Mouse (Mus musculus) CH12.LX (cell line): ENCODE results near the gene Fpr2. TPM values are rescaled to one million over a fixed set of nuclear protein-coding genes. Genes with fewer than 3 reads are reported as not detected.
A peak's percentile ranks its signal among the peaks of the same experiment; 100 is the strongest.

Experiments used
- DNase-seq: peaks from one replicate; pipeline ENCODE4 v3.0.0-alpha.2; 2013; ENCODE audit errors: extremely low read depth
- H3K27ac ChIP-seq: 2 replicates; pipeline ENCODE4 v1.5.1; 2012; ENCODE audit warnings: low read depth, mild to moderate bottlenecking, control low read depth, moderate library complexity; ENCODE audit not compliant: insufficient read depth
- H3K27me3 ChIP-seq: replicated peaks from 2 replicates; pipeline ENCODE3; 2012; ENCODE audit warnings: inconsistent platforms
- H3K36me3 ChIP-seq, 2 experiments: replicated peaks in 1 of 2; 2 replicates each; pipeline versions ENCODE3 to v1.6.1; 2012; ENCODE audit warnings: inconsistent platforms in 1 of 2, low read length in 1 of 2, mild to moderate bottlenecking in 1 of 2, mixed read lengths in 1 of 2, moderate library complexity in 1 of 2; ENCODE audit not compliant: control insufficient read depth in 1 of 2, insufficient read depth in 1 of 2
- H3K4me1 ChIP-seq, 2 experiments: 2 replicates each; pipeline ENCODE4 v1.6.1; 2012; ENCODE audit warnings: inconsistent platforms in 1 of 2, moderate library complexity in 1 of 2; ENCODE audit not compliant: insufficient read depth in 2 of 2, control insufficient read depth in 1 of 2
- H3K4me2 ChIP-seq: 2 replicates; pipeline ENCODE4 v1.6.1; 2012; ENCODE audit warnings: low read depth, mild to moderate bottlenecking, control low read depth; ENCODE audit not compliant: poor library complexity, insufficient read depth, severe bottlenecking
- H3K4me3 ChIP-seq, 3 experiments: fragments of 150-350 bp in 1 of 3; sonication (generic) in 1 of 3; replicated peaks in 1 of 3; 2 replicates each; pipeline versions ENCODE3 to v1.5.1; 2011 to 2012; ENCODE audit warnings: low read depth in 2 of 3, low read length in 2 of 3, mild to moderate bottlenecking in 2 of 3, moderate library complexity in 2 of 3, control low read depth in 1 of 3, improper control_type of control experiment in 1 of 3, inconsistent platforms in 1 of 3, mixed read lengths in 1 of 3; ENCODE audit not compliant: poor library complexity in 1 of 3
- H3K79me2 ChIP-seq: replicated peaks from 2 replicates; pipeline ENCODE4 v1.6.1; 2012; ENCODE audit warnings: mild to moderate bottlenecking, moderate library complexity; ENCODE audit not compliant: control insufficient read depth, poor library complexity, insufficient read depth, severe bottlenecking; ENCODE audit errors: extremely low read depth
- H3K9ac ChIP-seq: 2 replicates; pipeline ENCODE4 v1.6.1; 2012; ENCODE audit warnings: low read depth, mild to moderate bottlenecking, control low read depth, moderate library complexity; ENCODE audit not compliant: insufficient read depth
- H3K9me3 ChIP-seq: replicated peaks from 2 replicates; pipeline ENCODE3; 2012; ENCODE audit warnings: low read length, inconsistent platforms, mixed read lengths
- BHLHE40 ChIP-seq: IDR thresholded peaks from 2 replicates; pipeline ENCODE4 v1.6.1; 2011; ENCODE audit warnings: mild to moderate bottlenecking, low read depth, low read length, improper control_type of control experiment
- CHD2 ChIP-seq: IDR thresholded peaks from 2 replicates; pipeline ENCODE4 v1.6.1; 2011; ENCODE audit warnings: low read length, improper control_type of control experiment
- CTCF ChIP-seq, 2 experiments: IDR thresholded peaks in 1 of 2; conservative IDR thresholded peaks in 1 of 2; 2 replicates each; pipeline ENCODE4 v1.5.1; 2011 to 2012; ENCODE audit warnings: low read depth in 2 of 2, low read length in 2 of 2, improper control_type of control experiment in 1 of 2, inconsistent platforms in 1 of 2, mild to moderate bottlenecking in 1 of 2, moderate library complexity in 1 of 2
- ELF1 ChIP-seq: IDR thresholded peaks from 2 replicates; pipeline ENCODE4 v1.6.1; 2014; ENCODE audit warnings: low read depth, mild to moderate bottlenecking, inconsistent platforms, low read length, improper control_type of control experiment
- EP300 ChIP-seq: IDR thresholded peaks from 2 replicates; pipeline ENCODE4 v1.6.1; 2011; ENCODE audit warnings: low read length, improper control_type of control experiment
- ETS1 ChIP-seq: conservative IDR thresholded peaks from 2 replicates; pipeline ENCODE4 v1.6.1; 2012; ENCODE audit warnings: low read depth, mild to moderate bottlenecking, inconsistent platforms, low read length, improper control_type of control experiment, moderate library complexity
- IRF4 ChIP-seq: IDR thresholded peaks from 2 replicates; pipeline ENCODE4 v1.6.1; 2014; ENCODE audit warnings: low read depth, mild to moderate bottlenecking, inconsistent platforms, low read length, improper control_type of control experiment
- JUN ChIP-seq: IDR thresholded peaks from 2 replicates; pipeline ENCODE4 v1.6.1; 2011; ENCODE audit warnings: low read depth, mild to moderate bottlenecking, low read length, improper control_type of control experiment, moderate library complexity; ENCODE audit not compliant: insufficient read depth
- MAFK ChIP-seq: IDR thresholded peaks from 2 replicates; pipeline ENCODE4 v1.6.1; 2011; ENCODE audit warnings: low read length, improper control_type of control experiment; ENCODE audit not compliant: insufficient replicate concordance
- MAZ ChIP-seq: IDR thresholded peaks from 2 replicates; pipeline ENCODE4 v1.6.1; 2012; ENCODE audit warnings: low read depth, mild to moderate bottlenecking, inconsistent platforms, low read length, improper control_type of control experiment, moderate library complexity
- POLR2A ChIP-seq: IDR thresholded peaks from 2 replicates; pipeline ENCODE4 v1.6.1; 2011; ENCODE audit warnings: low read depth, mild to moderate bottlenecking, improper control_type of control experiment, low read length
- RAD21 ChIP-seq: IDR thresholded peaks from 2 replicates; pipeline ENCODE4 v1.6.1; 2011; ENCODE audit warnings: low read depth, mild to moderate bottlenecking, low read length, improper control_type of control experiment, moderate library complexity
- SMC3 ChIP-seq: IDR thresholded peaks from 2 replicates; pipeline ENCODE4 v1.6.1; 2011; ENCODE audit warnings: low read depth, low read length, improper control_type of control experiment
- UBTF ChIP-seq: IDR thresholded peaks from 2 replicates; pipeline ENCODE4 v1.6.1; 2012; ENCODE audit warnings: low read depth, mild to moderate bottlenecking, inconsistent platforms, low read length, improper control_type of control experiment, moderate library complexity
- USF1 ChIP-seq: IDR thresholded peaks from 2 replicates; pipeline ENCODE4 v1.6.1; 2014; ENCODE audit warnings: low read depth, mild to moderate bottlenecking, inconsistent platforms, low read length, improper control_type of control experiment
- USF2 ChIP-seq: conservative IDR thresholded peaks from 2 replicates; pipeline ENCODE4 v1.6.1; 2011; ENCODE audit warnings: low read depth, low read length, improper control_type of control experiment
- ZC3H11A ChIP-seq: IDR thresholded peaks from 2 replicates; pipeline ENCODE4 v1.6.1; 2012; ENCODE audit warnings: low read depth, mild to moderate bottlenecking, inconsistent platforms, low read length, improper control_type of control experiment
- ZKSCAN1 ChIP-seq: IDR thresholded peaks from 2 replicates; pipeline ENCODE4 v1.6.1; 2012; ENCODE audit warnings: low read depth, inconsistent platforms, low read length, improper control_type of control experiment, borderline replicate concordance
- dilution Hi-C: fragments of 300-500 bp; cut with MboI; formaldehyde crosslinking; loops from 2 replicates; pipeline ENCODE4 v1.14.3; 2020; ENCODE audit warnings: low sequenced_read_pairs; ENCODE audit not compliant: extremely low pct_unique_long_range_greater_than_20kb, extremely low pct_ligation_motif_present
- in situ Hi-C: fragments of 300-500 bp; cut with MboI; formaldehyde crosslinking; loops from 3 replicates; pipeline ENCODE4 v1.14.3; 2019; ENCODE audit warnings: low sequenced_read_pairs, low pct_ligation_motif_present, low pct_unique_long_range_greater_than_20kb, mixed read lengths
- polyA plus RNA-seq: library from polyadenylated mRNA; unstranded; fragments of >175 nt; gene quantifications from 2 replicates; pipeline ENCODE4 v1.2.1, GENCODE M21; 2012; ENCODE audit warnings: low read depth; ENCODE audit not compliant: insufficient read length
- total RNA-seq, 2 experiments: library from RNA; depleted of rRNA; stranded (reverse); fragments of 300-350 nt in 1 of 2; fragments of >200 nt in 1 of 2; gene quantifications; 2 replicates each; pipeline ENCODE4 v1.2.3; 2012 to 2014

The Fpr2 gene
- total and polyA plus RNA-seq, 3 experiments, result not detected

DNA sequence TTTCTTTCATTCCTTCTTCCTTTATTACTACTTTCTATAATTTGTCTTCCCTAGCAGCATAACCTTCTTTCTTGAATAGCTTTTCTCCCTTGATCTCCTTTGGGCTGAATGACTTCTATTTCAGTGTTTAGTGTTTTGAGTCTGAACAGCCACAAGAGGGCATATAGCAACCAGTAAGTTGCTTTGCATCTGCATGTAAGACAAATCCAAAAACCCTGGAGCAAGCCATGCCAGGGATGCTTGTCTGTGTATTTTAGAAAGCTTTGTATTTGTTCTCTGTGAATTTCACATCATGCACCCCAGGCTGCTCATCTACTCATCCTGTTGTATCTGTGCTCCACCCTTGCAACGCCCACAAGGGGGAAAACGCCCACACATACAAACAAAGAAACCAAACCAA is 11.6 kb downstream of the Fpr2 start:
- peak; percentile 47 for DNase-seq
- Histone ChIP-seq H3K27ac (no peak overlapping the region), H3K4me1 (peaks cover 2 to 20% of the 10 kb centered on the region in 2 experiments; a peak in 3 of 4 replicates), H3K27me3 (no peaks in the 10 kb centered on the region), H3K9ac (no peak overlapping the region), H3K79me2 (no peaks in the 10 kb centered on the region), H3K4me2 (no peak overlapping the region), H3K4me3 (no peak overlapping the region), H3K9me3 (no peaks in the 10 kb centered on the region), H3K36me3 (no peaks in the 10 kb centered on the region)
- dilution Hi-C loops (no loop called here), in situ Hi-C loops (loop anchor here (5.0 kb wide), 1 partner anchor 132 kb away; no protein-coding TSS in a partner anchor)
- TF ChIP-seq SMC3 (peak; percentile 64), CTCF (conservative IDR thresholded peaks at IDR 0.05 in 1 of 2, IDR thresholded peaks at IDR 0.05 in 1 of 2; ENCODE audit: low read depth in 2 of 2, low read length in 2 of 2) (peak; percentile 14 to 75; a peak in 2 of 4 replicates), ZKSCAN1 (no peak), UBTF (no peak), RAD21 (peak; percentile 76)

DNA sequence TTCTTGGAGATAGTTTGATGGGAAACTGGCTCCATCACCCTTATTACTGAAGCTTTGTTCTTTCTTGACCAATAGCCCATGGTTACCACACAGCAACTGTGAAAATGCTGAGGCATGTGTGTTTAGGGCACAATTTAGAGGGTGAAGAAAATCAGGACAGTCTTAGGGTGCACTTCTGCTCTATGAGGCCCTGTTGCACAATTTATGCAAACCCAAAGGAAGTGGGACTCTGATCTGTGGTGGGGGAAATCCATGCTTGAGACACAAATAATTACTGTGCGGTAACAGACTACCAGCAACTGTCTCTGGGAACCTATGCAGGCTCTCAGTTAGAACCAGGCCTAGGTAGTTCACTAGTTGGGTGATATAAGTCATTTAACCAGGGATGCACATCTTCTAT is 13.1 kb downstream of the Fpr2 start:
- TF ChIP-seq USF1, result no peak
- TF ChIP-seq UBTF, result no peak
- no peak for TF ChIP-seq ZKSCAN1
- TF ChIP-seq ETS1, result no peak; the same call in 1 of the 2 replicates
- TF ChIP-seq ZC3H11A, result no peak
- TF ChIP-seq RAD21, result no peak
- no peak for TF ChIP-seq MAZ
- TF ChIP-seq BHLHE40, result no peak
- TF ChIP-seq USF2, result no peak
- TF ChIP-seq SMC3, result no peak
- no peak for TF ChIP-seq ELF1
- no peak for TF ChIP-seq POLR2A
- TF ChIP-seq JUN, result no peak
- TF ChIP-seq IRF4, result peak; percentile 33; the same call in 1 of the 2 replicates
- 0 out of 2 replicates have a peak, but pooled peaks have one; percentile 11 for TF ChIP-seq MAFK
- no peak for TF ChIP-seq CHD2
- peak; percentile 60 for TF ChIP-seq EP300
- Histone ChIP-seq H3K36me3 (no peaks in the 10 kb centered on the region), H3K4me2 (0 out of 2 replicates have a peak overlapping the region, but pooled peaks have one; percentile 4), H3K79me2 (no peaks in the 10 kb centered on the region), H3K4me1 (peaks cover 2 to 20% of the 10 kb centered on the region in 2 experiments; a peak in 3 of 4 replicates), H3K27ac (no peak overlapping the region), H3K4me3 (no peak overlapping the region), H3K9ac (no peak overlapping the region), H3K27me3 (no peaks in the 10 kb centered on the region), H3K9me3 (no peaks in the 10 kb centered on the region)
- in situ Hi-C loops (no loop called here), dilution Hi-C loops (no loop called here)
- peak; percentile 65 for DNase-seq
